Mouse (Mus musculus) MEL (cell line): Measurements from ENCODE around the gene Tnfrsf1b.

ENCODE experiments used
- CHD1 ChIP-seq: IDR thresholded peaks from 2 replicates; pipeline ENCODE4 v1.6.1; 2012; ENCODE audit warnings: low read depth, mild to moderate bottlenecking, inconsistent platforms, low read length, improper control_type of control experiment
- CHD2 ChIP-seq: IDR thresholded peaks from 2 replicates; pipeline ENCODE4 v1.6.1; 2011; ENCODE audit warnings: low read length, improper control_type of control experiment
- CTCF ChIP-seq, 3 experiments: IDR thresholded peaks in 2 of 3; conservative IDR thresholded peaks in 1 of 3; 2 replicates each; pipeline ENCODE4 v1.5.1; 2011 to 2012; ENCODE audit warnings: low read length in 3 of 3, low read depth in 2 of 3, mild to moderate bottlenecking in 2 of 3, improper control_type of control experiment in 1 of 3, inconsistent platforms in 1 of 3, mixed read lengths in 1 of 3, moderate library complexity in 1 of 3; ENCODE audit not compliant: control insufficient read depth in 1 of 3, insufficient read depth in 1 of 3, poor library complexity in 1 of 3, severe bottlenecking in 1 of 3
- EP300 ChIP-seq, 2 experiments: IDR thresholded peaks; 2 replicates each; pipeline ENCODE4 v1.6.1; 2011; ENCODE audit warnings: improper control_type of control experiment in 2 of 2, low read length in 2 of 2, low read depth in 1 of 2, mild to moderate bottlenecking in 1 of 2
- MAX ChIP-seq: IDR thresholded peaks from 2 replicates; pipeline ENCODE4 v1.6.1; 2011; ENCODE audit warnings: low read length, improper control_type of control experiment
- NRF1 ChIP-seq: IDR thresholded peaks from 2 replicates; pipeline ENCODE4 v1.6.1; 2014; ENCODE audit warnings: low read depth, mild to moderate bottlenecking, inconsistent platforms, low read length, improper control_type of control experiment, moderate library complexity; ENCODE audit not compliant: poor library complexity, insufficient read depth, severe bottlenecking
- TAL1 ChIP-seq: IDR thresholded peaks from 2 replicates; pipeline ENCODE4 v1.6.1; 2012; ENCODE audit warnings: mild to moderate bottlenecking, inconsistent platforms, low read length, moderate library complexity, mixed read lengths
- TCF12 ChIP-seq: IDR thresholded peaks from 2 replicates; pipeline ENCODE4 v1.6.1; 2014; ENCODE audit warnings: low read depth, mild to moderate bottlenecking, inconsistent platforms, low read length, improper control_type of control experiment, moderate library complexity
- USF1 ChIP-seq: IDR thresholded peaks from 2 replicates; pipeline ENCODE4 v1.6.1; 2014; ENCODE audit warnings: low read depth, mild to moderate bottlenecking, inconsistent platforms, low read length, improper control_type of control experiment, moderate library complexity
- USF2 ChIP-seq, 2 experiments: IDR thresholded peaks; 2 replicates each; pipeline ENCODE4 v1.6.1; 2011 to 2012; ENCODE audit warnings: improper control_type of control experiment in 2 of 2, low read length in 2 of 2, borderline replicate concordance in 1 of 2, inconsistent platforms in 1 of 2, low read depth in 1 of 2, mild to moderate bottlenecking in 1 of 2; ENCODE audit not compliant: insufficient read depth in 1 of 2

DNA sequence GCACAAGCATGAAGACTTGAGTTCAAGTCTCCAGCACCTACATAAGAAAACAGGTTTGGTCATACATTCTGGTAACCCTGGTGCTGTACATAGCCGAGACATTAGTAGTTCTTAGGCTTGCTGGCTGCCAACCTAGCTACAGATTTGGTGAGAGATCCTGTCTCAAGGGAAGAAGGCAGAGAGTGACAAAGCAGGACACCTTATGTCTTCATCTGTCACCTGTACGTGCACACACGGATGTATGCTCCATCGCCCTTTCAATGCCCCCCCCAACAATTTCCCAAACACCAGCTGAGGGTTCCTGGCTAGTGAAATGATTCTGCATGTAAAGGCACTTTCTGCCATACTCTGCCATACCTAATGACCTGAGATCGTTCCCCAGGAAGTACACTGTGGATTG is 9.5 kb upstream of the Tnfrsf1b start:
- no peak for TF ChIP-seq CTCF (IDR thresholded peaks at IDR 0.05 in 2 of 3, conservative IDR thresholded peaks at IDR 0.05 in 1 of 3; ENCODE audit: control insufficient read depth in 1 of 3, insufficient read depth in 1 of 3, low read depth in 2 of 3, low read length in 3 of 3, poor library complexity in 1 of 3, severe bottlenecking in 1 of 3)
- no peak for TF ChIP-seq MAX
- no peak for TF ChIP-seq USF1
- no peak for TF ChIP-seq CHD1
- TF ChIP-seq TCF12, result no peak
- no peak for TF ChIP-seq USF2 (IDR thresholded peaks at IDR 0.05; ENCODE audit: borderline replicate concordance in 1 of 2, insufficient read depth in 1 of 2, low read depth in 1 of 2, low read length in 2 of 2)
- no peak for TF ChIP-seq NRF1
- TF ChIP-seq TAL1, result no peak
- no peak for TF ChIP-seq CHD2
- TF ChIP-seq EP300 (IDR thresholded peaks at IDR 0.05; ENCODE audit: low read depth in 1 of 2, low read length in 2 of 2), result no peak
